Comparison of ENCODE assay signal across 10 mouse cellular contexts in genomic region chr7:46796779-46797178, GRCm38 (mm10). TPM values are rescaled to one million over a fixed set of nuclear protein-coding genes. Genes with fewer than 3 reads are reported as not detected.
DNase-seq lines count a peak whose midpoint lies in the region; ATAC-seq lines count a peak whose summit lies in the region.
"Had no signal": no experiment of that assay in that cellular context is flagged by ENCODE, and none has a peak within 500 bp of the region (broad histone marks: within the 10 kb centered on the region; RNA-seq: fewer than 3 reads in every experiment).

No protein-coding gene starts in this region.

- no peak for DNase-seq in heart, postnatal 36 days
- peak; percentile 5 for DNase-seq in NIH3T3 (ENCODE audit: low read depth)
- no peak for DNase-seq in frontal cortex, postnatal 25 days (ENCODE audit: low spot score in 2 of 2)
- DNase-seq in embryo, embryonic 10 days (ENCODE audit: low spot score), result no peak
- DNase-seq: thymus, postnatal 25 days had no signal

- no peaks in the 10 kb centered on the region for H3K9me3 ChIP-seq in heart, embryonic 16.5 days (replicated peaks; ENCODE audit: control insufficient read depth, low read length)
- no peaks in the 10 kb centered on the region for H3K9me3 ChIP-seq in hindbrain, embryonic 12.5 days (replicated peaks)
- H3K9me3 ChIP-seq in midbrain, embryonic 13.5 days, result no peaks in the 10 kb centered on the region

- H3K27me3 ChIP-seq in heart, embryonic 16.5 days (ENCODE audit: control insufficient read depth, insufficient read depth, low read length), result no peaks in the 10 kb centered on the region
- no peaks in the 10 kb centered on the region for H3K27me3 ChIP-seq in hindbrain, embryonic 12.5 days
- H3K27me3 ChIP-seq in midbrain, embryonic 13.5 days, result no peaks in the 10 kb centered on the region

- WGBS in heart, embryonic 16.5 days, result 46% methylated on average over 6 of the region's 6 CpGs
- WGBS in hindbrain, embryonic 12.5 days, result 62% methylated on average over 6 of the region's 6 CpGs
- WGBS in midbrain, embryonic 13.5 days, result 62% methylated on average over 6 of the region's 6 CpGs

- peak overlapping the region; percentile 92 for H3K9ac ChIP-seq in heart, embryonic 16.5 days (ENCODE audit: low read length)
- peak overlapping the region; percentile 82 for H3K9ac ChIP-seq in hindbrain, embryonic 12.5 days
- peak overlapping the region; percentile 97 for H3K9ac ChIP-seq in midbrain, embryonic 13.5 days (replicated peaks)

- H3K4me2 ChIP-seq in heart, embryonic 16.5 days (ENCODE audit: low read depth, low read length), result peak overlapping the region; percentile 89
- peak overlapping the region; percentile 96 for H3K4me2 ChIP-seq in hindbrain, embryonic 12.5 days (replicated peaks)
- peak overlapping the region; percentile 96 for H3K4me2 ChIP-seq in midbrain, embryonic 13.5 days (replicated peaks)

- H3K36me3 ChIP-seq in heart, embryonic 16.5 days (ENCODE audit: control insufficient read depth, insufficient read depth), result peaks cover 8% of the 10 kb centered on the region
- peaks cover 15% of the 10 kb centered on the region for H3K36me3 ChIP-seq in hindbrain, embryonic 12.5 days
- peaks cover 7% of the 10 kb centered on the region; the same call in 1 of the 2 replicates for H3K36me3 ChIP-seq in midbrain, embryonic 13.5 days

- peak overlapping the region; percentile 86 for H3K4me3 ChIP-seq in heart, embryonic 16.5 days (ENCODE audit: low read length)
- H3K4me3 ChIP-seq in hindbrain, embryonic 12.5 days, result peak overlapping the region; percentile 73
- H3K4me3 ChIP-seq in midbrain, embryonic 13.5 days (replicated peaks), result peak overlapping the region; percentile 86

- intact Hi-C loops in heart, postnatal 36 days (cut with DNase I), result loop anchor here (1.0 to 5.0 kb wide), 2 partner anchors 49 to 121 kb away; partner anchors contain the start of gene Tsg101

- no peak for ATAC-seq in heart, embryonic 16.5 days (replicated peaks; ENCODE audit: extremely low read depth, insufficient read depth, low FRiP score)
- ATAC-seq in hindbrain, embryonic 12.5 days (ENCODE audit: low FRiP score), result no peak
- ATAC-seq in midbrain, embryonic 13.5 days, result no peak
- ATAC-seq in frontal cortex, adult (ENCODE audit: low TSS enrichment), result no peak

- peaks cover 14% of the 10 kb centered on the region for H3K4me1 ChIP-seq in heart, embryonic 16.5 days (ENCODE audit: control insufficient read depth, insufficient read depth, low read length)
- H3K4me1 ChIP-seq in hindbrain, embryonic 12.5 days, result peaks cover 23% of the 10 kb centered on the region
- H3K4me1 ChIP-seq in midbrain, embryonic 13.5 days (replicated peaks), result peaks cover 29% of the 10 kb centered on the region

- no peak overlapping the region for H3K27ac ChIP-seq in heart, embryonic 16.5 days (ENCODE audit: low read length)
- H3K27ac ChIP-seq in hindbrain, embryonic 12.5 days, result no peak overlapping the region
- no peak overlapping the region for H3K27ac ChIP-seq in midbrain, embryonic 13.5 days

RNA-seq across cellular contexts. Expression of gene Gtf2h1, which starts 0.9 kb away (rescaled TPM):
- 32.2 and 33.3 TPM in 2 replicates for polyA plus RNA-seq in heart, embryonic 16.5 days (2015; fragmentation: Nextera tagmentation; extraction: Ambion mirVana)
- total RNA-seq in heart, postnatal 36 days (2021), result 10 to 100 TPM; 16.9 to 19.5 TPM
- polyA plus RNA-seq in hindbrain, embryonic 12.5 days (2016; fragmentation: Nextera tagmentation; extraction: Ambion mirVana), result 47.8 and 50.5 TPM in 2 replicates
- polyA plus RNA-seq in midbrain, embryonic 13.5 days (2015; fragmentation: Nextera tagmentation; extraction: Ambion mirVana), result 44.6 and 48.4 TPM in 2 replicates

RNA-seq across cellular contexts. Expression of gene Hps5, which starts 0.9 kb away (rescaled TPM):
- polyA plus RNA-seq in heart, embryonic 16.5 days (2015; fragmentation: Nextera tagmentation; extraction: Ambion mirVana), result 10.4 and 13.0 TPM in 2 replicates
- 10 to 100 TPM in 1 of 2 experiments, 1 to 10 TPM in 1; 8.8 to 12.7 TPM for total RNA-seq in heart, postnatal 36 days (2021)
- 23.7 and 28.9 TPM in 2 replicates for polyA plus RNA-seq in hindbrain, embryonic 12.5 days (2016; fragmentation: Nextera tagmentation; extraction: Ambion mirVana)
- 15.8 and 15.9 TPM in 2 replicates for polyA plus RNA-seq in midbrain, embryonic 13.5 days (2015; fragmentation: Nextera tagmentation; extraction: Ambion mirVana)

RNA-seq across cellular contexts. Expression of gene Ldha, which starts 44.5 kb away (rescaled TPM):
- polyA plus RNA-seq in heart, embryonic 16.5 days (2015; fragmentation: Nextera tagmentation; extraction: Ambion mirVana), result 3,218 and 3,386 TPM in 2 replicates
- total RNA-seq in heart, postnatal 36 days (2021), result 100 to 1,000 TPM; 776 to 801 TPM
- polyA plus RNA-seq in hindbrain, embryonic 12.5 days (2016; fragmentation: Nextera tagmentation; extraction: Ambion mirVana), result 855 and 900 TPM in 2 replicates
- polyA plus RNA-seq in midbrain, embryonic 13.5 days (2015; fragmentation: Nextera tagmentation; extraction: Ambion mirVana), result 501 and 553 TPM in 2 replicates

RNA-seq across cellular contexts. Expression of gene Saa2, which starts 45.2 kb away (rescaled TPM):
- not detected in 2 replicates for polyA plus RNA-seq in heart, embryonic 16.5 days (2015; fragmentation: Nextera tagmentation; extraction: Ambion mirVana)
- not detected for total RNA-seq in heart, postnatal 36 days (2021)
- polyA plus RNA-seq in hindbrain, embryonic 12.5 days (2016; fragmentation: Nextera tagmentation; extraction: Ambion mirVana), result not detected in 2 replicates
- polyA plus RNA-seq in midbrain, embryonic 13.5 days (2015; fragmentation: Nextera tagmentation; extraction: Ambion mirVana), result not detected in 2 replicates
- total RNA-seq: heart, adult 18-20 months had no signal

RNA-seq across cellular contexts. Expression of gene Saa1, which starts 54.0 kb away (rescaled TPM):
- 0.25 TPM in 1 of 2 replicates, not detected in the other for polyA plus RNA-seq in heart, embryonic 16.5 days (2015; fragmentation: Nextera tagmentation; extraction: Ambion mirVana)
- not detected for total RNA-seq in heart, postnatal 36 days (2021)
- 0.37 TPM in 1 of 2 replicates, not detected in the other for polyA plus RNA-seq in hindbrain, embryonic 12.5 days (2016; fragmentation: Nextera tagmentation; extraction: Ambion mirVana)
- not detected in 2 replicates for polyA plus RNA-seq in midbrain, embryonic 13.5 days (2015; fragmentation: Nextera tagmentation; extraction: Ambion mirVana)
- total RNA-seq: heart, adult 18-20 months had no signal
